Comparison of ENCODE assay signal across 8 mouse cellular contexts in genomic region chr1:55405272-55406022, GRCm38 (mm10). TPM values are rescaled to one million over a fixed set of nuclear protein-coding genes. Genes with fewer than 3 reads are reported as not detected.
DNase-seq lines count a peak whose midpoint lies in the region; ATAC-seq and TF ChIP-seq lines count a peak whose summit lies in the region.

Plcl1 (plus strand) TSS chr1:55405921.

- no peaks in the 10 kb centered on the region for H3K36me3 ChIP-seq in hindbrain, postnatal 0 days (ENCODE audit: insufficient read depth, low read length)
- H3K36me3 ChIP-seq in macrophage (ENCODE audit: inconsistent target): no peaks in the 10 kb centered on the region

- H3K27ac ChIP-seq in gastrocnemius, adult 2 months: peak within 1 kb of the TSS; percentile 82
- H3K27ac ChIP-seq in hindbrain, postnatal 0 days: peak within 1 kb of the TSS; percentile 70
- peak within 1 kb of the TSS; percentile 91 for H3K27ac ChIP-seq in left cerebral cortex, adult 2 months
- H3K27ac ChIP-seq in macrophage: no peak within 1 kb of the TSS

- no peak for TF ChIP-seq CTCF in gastrocnemius, adult 2 months (IDR thresholded peaks at IDR 0.05)
- no peak for TF ChIP-seq CTCF in hindbrain, postnatal 0 days (IDR thresholded peaks at IDR 0.05; ENCODE audit: low read depth)
- TF ChIP-seq CTCF in left cerebral cortex, adult 2 months (IDR thresholded peaks at IDR 0.05): no peak; the same call in 1 of the 2 replicates

- 3% methylated on average over 41 of the region's 51 CpGs for WGBS in hindbrain, postnatal 0 days
- under 1% methylated on average over 46 of the region's 51 CpGs for WGBS in macrophage (ENCODE audit: missing documents)

- H3K27me3 ChIP-seq in hindbrain, postnatal 0 days (ENCODE audit: insufficient read depth, low read length): no peaks in the 10 kb centered on the region

- H3K9me3 ChIP-seq in hindbrain, postnatal 0 days (ENCODE audit: low read length): no peaks in the 10 kb centered on the region

- peak within 1 kb of the TSS; percentile 86 for H3K4me2 ChIP-seq in hindbrain, postnatal 0 days (ENCODE audit: low read depth, low read length)

- peak; percentile 70 for DNase-seq in WW6 (ENCODE audit: low read depth, low spot score)
- DNase-seq in cerebellum, postnatal 36 days: peak; percentile 93 to 96
- DNase-seq in gastrocnemius, adult 2 months: peak; percentile 98
- DNase-seq in hindbrain, postnatal 0 days (ENCODE audit: low spot score): peak; percentile 97
- DNase-seq in left cerebral cortex, adult 2 months (ENCODE audit: extremely low spot score in 1 of 2, low spot score in 2 of 2): peak; percentile 95 to 96
- peak; percentile 79 for DNase-seq in retina, postnatal 7 days (ENCODE audit: low read depth, low spot score)
- DNase-seq in urinary bladder, adult 18-20 months (ENCODE audit: low spot score in 2 of 2): peak; percentile 77 to 92

- ATAC-seq in hindbrain, postnatal 0 days: peak; percentile 99

- H3K4me3 ChIP-seq in gastrocnemius, adult 2 months: peak within 1 kb of the TSS; percentile 94
- H3K4me3 ChIP-seq in hindbrain, postnatal 0 days (ENCODE audit: low read length): peak within 1 kb of the TSS; percentile 84
- H3K4me3 ChIP-seq in left cerebral cortex, adult 2 months: peak within 1 kb of the TSS; percentile 90
- peak within 1 kb of the TSS; percentile 11; the same call in 1 of the 2 replicates for H3K4me3 ChIP-seq in macrophage (ENCODE audit: inconsistent target)

- peaks cover 9% of the 10 kb centered on the region; the same call in 1 of the 2 replicates for H3K4me1 ChIP-seq in hindbrain, postnatal 0 days (ENCODE audit: insufficient read depth, low read length)

- intact Hi-C loops in gastrocnemius, adult 2 months (cut with DNase I): loop anchor here (1.0 to 5.0 kb wide), 4 partner anchors 124 to 469 kb away; no protein-coding TSS in a partner anchor
- intact Hi-C loops in left cerebral cortex, adult 2 months (cut with DNase I): loop anchor here (1.0 to 5.0 kb wide), 5 partner anchors 97 to 469 kb away; no protein-coding TSS in a partner anchor

- H3K79me2 ChIP-seq in macrophage (ENCODE audit: inconsistent target): no peaks in the 10 kb centered on the region

- peak within 1 kb of the TSS; percentile 69 for H3K9ac ChIP-seq in hindbrain, postnatal 0 days (replicated peaks; ENCODE audit: low read length)

RNA-seq across cellular contexts. Expression of gene Plcl1, which starts in this region (rescaled TPM):
- 1 to 10 TPM; 4.1 to 4.6 TPM for total RNA-seq in gastrocnemius, adult 2 months (2021)
- total RNA-seq in hindbrain, postnatal 0 days (2014; rRNA removed): 7.2 and 8.2 TPM in 2 replicates
- polyA plus RNA-seq in hindbrain, postnatal 0 days (2015; fragmentation: Nextera tagmentation; extraction: Ambion mirVana): 4.0 and 4.3 TPM in 2 replicates
- total RNA-seq in left cerebral cortex, adult 2 months (2021): 10 to 100 TPM; 21.9 to 26.5 TPM
- 1 to 10 TPM in 8 of 26 experiments, under 1 TPM in 14, not detected in 4; 0.11 to 2.9 (median 0.85) TPM for total RNA-seq in macrophage (2018; cell fraction: chromatin; rRNA removed)
- under 1 TPM; 0.03 to 0.67 (median 0.24) TPM for total RNA-seq in macrophage (2018; cell fraction: cytosol; rRNA removed)
- total RNA-seq in macrophage (2018; cell fraction: nucleus; rRNA removed): 1 to 10 TPM in 6 of 26 experiments, under 1 TPM in 20; 0.06 to 2.5 (median 0.40) TPM
- polyA plus RNA-seq in macrophage (2018): 0.07 to 0.40 TPM (median 0.15 TPM) in 3 replicates

Comparison
In these comparisons a context has a peak if more than half of its experiments do, and no peak if none do; other contexts are left out.
1. H3K4me3 ChIP-seq: peak in every context shown above with its lines; median percentile 94 in gastrocnemius, adult 2 months; 90 in left cerebral cortex, adult 2 months; 84 in hindbrain, postnatal 0 days; 11 in macrophage.